Mouse (Mus musculus) lung, postnatal 4 days (tissue): ENCODE measurements at regions not wholly inside any gene's neighbourhood (a gene's known extent, or its start where the extent isn't known, plus 50 kb on each side); places are given as distances from the start of the nearest gene placed in this dataset.

ENCODE experiments used
- DNase-seq, 2 experiments: peaks; one replicate each; pipeline ENCODE4 v3.0.0; 2021

- no peak for DNase-seq
These were observed 222.6 kb upstream of the Adamts5 start for GRCm38 (mm10) chr16:86124182-86124581.

- DNase-seq: no peak
These were observed 221.3 kb upstream of the Adamts5 start for GRCm38 (mm10) chr16:86122936-86123335.

- no peak for DNase-seq
These were observed 216.3 kb upstream of the Adamts5 start for GRCm38 (mm10) chr16:86117959-86118358.

- DNase-seq: no peak
These were observed 214.2 kb upstream of the Adamts5 start for GRCm38 (mm10) chr16:86115587-86116376.

GRCm38 (mm10) chr16:86094461-86094860 lies 192.8 kb upstream of the Adamts5 start:
- no peak for DNase-seq

- DNase-seq: no peak
These were observed 188.5 kb upstream of the Adamts5 start for GRCm38 (mm10) chr16:86090175-86090574.

GRCm38 (mm10) chr16:86087421-86087820 lies 185.8 kb upstream of the Adamts5 start:
- no peak for DNase-seq

GRCm38 (mm10) chr16:86067628-86068364 lies 166.2 kb upstream of the Adamts5 start:
- no peak for DNase-seq

- DNase-seq: no peak
These were observed 158.5 kb upstream of the Adamts5 start for GRCm38 (mm10) chr16:86060087-86060486.

- no peak for DNase-seq
These were observed 143.1 kb upstream of the Adamts5 start for GRCm38 (mm10) chr16:86044695-86045094.

- DNase-seq: no peak
These were observed 133.1 kb upstream of the Adamts5 start for GRCm38 (mm10) chr16:86034772-86035171.

GRCm38 (mm10) chr16:86027700-86028099 lies 126.1 kb upstream of the Adamts5 start:
- DNase-seq: no peak

- no peak for DNase-seq
These were observed 113.7 kb upstream of the Adamts5 start for GRCm38 (mm10) chr16:86015336-86015735.

GRCm38 (mm10) chr16:86011051-86011450 lies 109.4 kb upstream of the Adamts5 start:
- no peak for DNase-seq

GRCm38 (mm10) chr16:86009638-86010329 lies 108.2 kb upstream of the Adamts5 start:
- no peak for DNase-seq

- no peak for DNase-seq
These were observed 106.2 kb upstream of the Adamts5 start for GRCm38 (mm10) chr16:86007799-86008198.

GRCm38 (mm10) chr16:86000846-86001245 lies 99.2 kb upstream of the Adamts5 start:
- DNase-seq: no peak

- DNase-seq: no peak
These were observed 84.2 kb upstream of the Adamts5 start for GRCm38 (mm10) chr16:85985841-85986240.

GRCm38 (mm10) chr16:85977102-85977501 lies 75.5 kb upstream of the Adamts5 start:
- DNase-seq: no peak

- no peak for DNase-seq
These were observed 65.3 kb upstream of the Adamts5 start for GRCm38 (mm10) chr16:85966892-85967444.

- DNase-seq: no peak
These were observed 64.6 kb upstream of the Adamts5 start for GRCm38 (mm10) chr16:85966251-85966650.

GRCm38 (mm10) chr16:85964352-85965210 lies 63.0 kb upstream of the Adamts5 start:
- no peak for DNase-seq
